Mouse (Mus musculus): ENCODE results near the gene Arid3a. TPM values are rescaled to one million over a fixed set of nuclear protein-coding genes. Genes with fewer than 3 reads are reported as not detected.
A peak's percentile ranks its signal among the peaks of the same experiment; 100 is the strongest.

The Arid3a gene
- polyA plus RNA-seq, 1 experiment, result 59.5 TPM

GRCm38 (mm10) chr10:79945507-79946234 lies 18.8 kb downstream of the Arid3a start:
- TF ChIP-seq POLR2A (IDR thresholded peaks at IDR 0.05; ENCODE audit: control insufficient read depth, low read depth, low read length), result no peak
- no peak for TF ChIP-seq CTCF (IDR thresholded peaks at IDR 0.05; ENCODE audit: control insufficient read depth, insufficient read depth, insufficient replicate concordance, low read depth, low read length)
- H3K27me3 ChIP-seq (ENCODE audit: control insufficient read depth, insufficient read depth, low read length), result no peaks in the 10 kb centered on the region
- no peak overlapping the region for H3K4me3 ChIP-seq (ENCODE audit: control insufficient read depth, low read depth, low read length)
- H3K36me3 ChIP-seq (ENCODE audit: control insufficient read depth, insufficient read depth, low read length), result no peaks in the 10 kb centered on the region
- H3K4me1 ChIP-seq (ENCODE audit: control insufficient read depth, insufficient read depth, low read length), result no peaks in the 10 kb centered on the region
- H3K27ac ChIP-seq (ENCODE audit: control insufficient read depth, insufficient read depth, low read depth, low read length), result no peak overlapping the region

DNA sequence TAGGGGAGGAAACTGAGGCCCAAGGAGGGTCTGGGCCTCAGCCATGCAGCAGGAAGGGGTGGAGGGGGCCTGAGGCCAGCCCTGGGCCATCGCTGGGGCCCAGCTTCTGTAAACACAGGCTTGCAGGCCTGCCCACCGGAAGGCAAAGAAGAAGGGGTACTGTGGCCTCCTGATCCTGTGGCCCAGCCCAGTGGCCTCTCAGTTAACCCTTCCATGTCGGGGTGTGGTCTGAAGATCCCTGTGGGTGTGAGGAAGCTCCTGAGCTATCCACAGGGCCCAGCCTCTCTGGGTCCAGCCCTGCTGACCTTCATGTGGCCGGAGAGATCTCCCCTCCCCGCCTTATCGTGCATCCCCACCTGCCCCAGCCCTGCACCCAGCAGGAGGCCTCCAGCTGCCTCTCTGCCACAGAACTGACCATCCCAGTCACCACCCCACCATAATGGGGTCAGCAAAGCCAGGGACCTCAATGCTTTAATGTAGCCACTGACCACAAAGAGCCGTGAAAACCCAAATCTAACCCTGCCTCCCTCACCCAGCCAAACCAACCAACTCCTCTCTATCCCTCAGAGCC lies 20.0 kb downstream of the Arid3a start:
- Histone ChIP-seq H3K36me3 (ENCODE audit: control insufficient read depth, insufficient read depth, low read length) (no peaks in the 10 kb centered on the region), H3K27me3 (ENCODE audit: control insufficient read depth, insufficient read depth, low read length) (no peaks in the 10 kb centered on the region), H3K4me1 (ENCODE audit: control insufficient read depth, insufficient read depth, low read length) (no peaks in the 10 kb centered on the region), H3K27ac (ENCODE audit: control insufficient read depth, insufficient read depth, low read depth, low read length) (no peak overlapping the region), H3K4me3 (ENCODE audit: control insufficient read depth, low read depth, low read length) (no peak overlapping the region)
- TF ChIP-seq CTCF (IDR thresholded peaks at IDR 0.05; ENCODE audit: control insufficient read depth, insufficient read depth, insufficient replicate concordance, low read depth, low read length) (no peak), POLR2A (IDR thresholded peaks at IDR 0.05; ENCODE audit: control insufficient read depth, low read depth, low read length) (no peak)

- Histone ChIP-seq H3K4me1 (ENCODE audit: control insufficient read depth, insufficient read depth, low read length) (no peaks in the 10 kb centered on the region), H3K4me3 (ENCODE audit: control insufficient read depth, low read depth, low read length) (no peak overlapping the region), H3K36me3 (ENCODE audit: control insufficient read depth, insufficient read depth, low read length) (no peaks in the 10 kb centered on the region), H3K27me3 (ENCODE audit: control insufficient read depth, insufficient read depth, low read length) (no peaks in the 10 kb centered on the region), H3K27ac (ENCODE audit: control insufficient read depth, insufficient read depth, low read depth, low read length) (no peak overlapping the region)
- no peak for TF ChIP-seq CTCF (IDR thresholded peaks at IDR 0.05; ENCODE audit: control insufficient read depth, insufficient read depth, insufficient replicate concordance, low read depth, low read length)
These were observed 20.7 kb downstream of the Arid3a start for GRCm38 (mm10) chr10:79947502-79947901.

GRCm38 (mm10) chr10:79949873-79950272 lies 23.0 kb downstream of the Arid3a start:
- no peak overlapping the region for H3K4me3 ChIP-seq (ENCODE audit: control insufficient read depth, low read depth, low read length)
- H3K4me1 ChIP-seq (ENCODE audit: control insufficient read depth, insufficient read depth, low read length), result no peaks in the 10 kb centered on the region
- no peaks in the 10 kb centered on the region for H3K27me3 ChIP-seq (ENCODE audit: control insufficient read depth, insufficient read depth, low read length)
- TF ChIP-seq POLR2A (IDR thresholded peaks at IDR 0.05; ENCODE audit: control insufficient read depth, low read depth, low read length) (no peak), CTCF (IDR thresholded peaks at IDR 0.05; ENCODE audit: control insufficient read depth, insufficient read depth, insufficient replicate concordance, low read depth, low read length) (no peak)
- no peak overlapping the region for H3K27ac ChIP-seq (ENCODE audit: control insufficient read depth, insufficient read depth, low read depth, low read length)
- no peaks in the 10 kb centered on the region for H3K36me3 ChIP-seq (ENCODE audit: control insufficient read depth, insufficient read depth, low read length)

- Histone ChIP-seq H3K27me3 (ENCODE audit: control insufficient read depth, insufficient read depth, low read length) (no peaks in the 10 kb centered on the region), H3K4me3 (ENCODE audit: control insufficient read depth, low read depth, low read length) (no peak overlapping the region), H3K4me1 (ENCODE audit: control insufficient read depth, insufficient read depth, low read length) (no peaks in the 10 kb centered on the region), H3K36me3 (ENCODE audit: control insufficient read depth, insufficient read depth, low read length) (no peaks in the 10 kb centered on the region), H3K27ac (ENCODE audit: control insufficient read depth, insufficient read depth, low read depth, low read length) (no peak overlapping the region)
- TF ChIP-seq POLR2A (IDR thresholded peaks at IDR 0.05; ENCODE audit: control insufficient read depth, low read depth, low read length) (no peak), CTCF (IDR thresholded peaks at IDR 0.05; ENCODE audit: control insufficient read depth, insufficient read depth, insufficient replicate concordance, low read depth, low read length) (no peak)
These were observed 23.8 kb downstream of the Arid3a start for GRCm38 (mm10) chr10:79950661-79951060.

GRCm38 (mm10) chr10:79953946-79954345 lies 27.1 kb downstream of the Arid3a start:
- no peak for TF ChIP-seq POLR2A (IDR thresholded peaks at IDR 0.05; ENCODE audit: control insufficient read depth, low read depth, low read length)
- TF ChIP-seq CTCF (IDR thresholded peaks at IDR 0.05; ENCODE audit: control insufficient read depth, insufficient read depth, insufficient replicate concordance, low read depth, low read length), result 0 out of 2 replicates have a peak, but pooled peaks have one; percentile 14
- Histone ChIP-seq H3K27me3 (ENCODE audit: control insufficient read depth, insufficient read depth, low read length) (no peaks in the 10 kb centered on the region), H3K27ac (ENCODE audit: control insufficient read depth, insufficient read depth, low read depth, low read length) (no peak overlapping the region), H3K36me3 (ENCODE audit: control insufficient read depth, insufficient read depth, low read length) (no peaks in the 10 kb centered on the region), H3K4me3 (ENCODE audit: control insufficient read depth, low read depth, low read length) (no peak overlapping the region), H3K4me1 (ENCODE audit: control insufficient read depth, insufficient read depth, low read length) (no peaks in the 10 kb centered on the region)

DNA sequence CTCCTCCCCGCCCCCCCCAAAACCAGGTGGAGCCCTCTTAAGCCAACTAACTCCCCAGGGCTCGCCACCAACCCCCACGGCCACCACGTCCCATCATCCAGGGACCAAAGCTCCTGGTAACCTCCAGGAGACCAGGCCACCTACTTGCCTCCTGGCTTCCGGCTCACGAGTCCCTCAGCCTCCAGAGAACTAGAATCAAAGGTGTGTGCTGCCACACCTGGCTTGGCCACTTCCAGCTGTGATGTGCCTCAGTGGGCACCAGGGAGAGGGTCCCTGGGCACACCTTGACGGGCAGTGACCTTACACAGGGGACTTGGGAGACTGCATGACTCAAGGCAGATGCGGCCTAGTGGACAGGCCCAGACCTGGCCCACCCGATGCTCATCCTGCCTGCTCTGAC lies 28.8 kb downstream of the Arid3a start:
- no peak for TF ChIP-seq CTCF (IDR thresholded peaks at IDR 0.05; ENCODE audit: control insufficient read depth, insufficient read depth, insufficient replicate concordance, low read depth, low read length)
- no peak for TF ChIP-seq POLR2A (IDR thresholded peaks at IDR 0.05; ENCODE audit: control insufficient read depth, low read depth, low read length)
- Histone ChIP-seq H3K27ac (ENCODE audit: control insufficient read depth, insufficient read depth, low read depth, low read length) (no peak overlapping the region), H3K27me3 (ENCODE audit: control insufficient read depth, insufficient read depth, low read length) (no peaks in the 10 kb centered on the region), H3K36me3 (ENCODE audit: control insufficient read depth, insufficient read depth, low read length) (no peaks in the 10 kb centered on the region), H3K4me1 (ENCODE audit: control insufficient read depth, insufficient read depth, low read length) (peaks cover 2% of the 10 kb centered on the region), H3K4me3 (ENCODE audit: control insufficient read depth, low read depth, low read length) (no peak overlapping the region)
